Mouse (Mus musculus): ENCODE measurements around the gene Rnf223.
"Not testable (repeated sequence)": the region's sequence is repeated elsewhere in the genome, so short reads cannot be mapped to it uniquely, and the experiment has no call there.

Rnf223 gene

DNA sequence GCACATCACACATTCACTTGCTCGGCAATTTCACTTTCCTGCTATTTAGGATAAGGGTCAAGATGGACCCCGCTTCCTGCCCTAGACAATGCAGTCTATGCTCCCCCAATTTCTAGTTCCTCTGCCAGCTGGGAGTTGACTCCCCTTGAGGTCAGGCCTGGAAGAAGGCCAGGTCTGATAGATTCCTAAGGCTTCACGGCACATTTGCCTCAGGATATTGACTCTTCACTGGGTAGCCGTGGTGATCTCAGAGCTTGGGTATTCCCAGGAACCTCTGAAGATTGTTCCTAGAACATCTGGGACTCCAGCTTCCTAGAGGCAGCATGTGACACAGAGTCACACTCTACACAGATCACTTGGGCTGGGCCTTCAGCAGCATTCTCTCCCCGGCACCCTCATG, 1.6 kb upstream of the Rnf223 start:
- DNase-seq (ENCODE audit: low read depth) = peak; percentile 53

- DNase-seq (ENCODE audit: low read depth) = no peak
Observed at GRCm38 (mm10) chr4:156130940-156131339, 627 bp downstream of the Rnf223 start.

DNA sequence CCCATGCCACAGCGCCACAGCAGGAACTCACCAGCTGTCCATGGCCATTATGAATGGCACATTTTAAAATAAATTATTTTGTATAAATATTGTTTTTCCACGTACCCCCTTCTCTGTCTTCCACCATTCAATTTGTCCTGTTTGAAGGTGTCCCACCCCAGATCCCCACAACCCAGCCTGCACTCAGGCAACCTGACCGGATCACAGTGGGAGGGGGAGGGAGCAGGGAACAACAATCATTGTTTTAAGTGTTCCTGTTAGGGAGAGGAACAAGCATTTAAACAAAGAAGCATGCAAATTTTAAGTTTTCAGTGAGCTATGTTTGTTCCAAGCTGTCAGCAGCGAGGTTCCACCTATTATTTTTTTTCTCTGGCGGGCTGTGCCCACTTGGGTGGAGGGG, 3.0 kb downstream of the Rnf223 start:
- no peak for DNase-seq (ENCODE audit: low read depth)

- no peak for DNase-seq (ENCODE audit: low read depth)
Observed at GRCm38 (mm10) chr4:156133943-156134605, 3.8 kb downstream of the Rnf223 start.

- DNase-seq (ENCODE audit: low read depth) = no peak
Observed at GRCm38 (mm10) chr4:156135112-156135511, 4.8 kb downstream of the Rnf223 start.

DNA sequence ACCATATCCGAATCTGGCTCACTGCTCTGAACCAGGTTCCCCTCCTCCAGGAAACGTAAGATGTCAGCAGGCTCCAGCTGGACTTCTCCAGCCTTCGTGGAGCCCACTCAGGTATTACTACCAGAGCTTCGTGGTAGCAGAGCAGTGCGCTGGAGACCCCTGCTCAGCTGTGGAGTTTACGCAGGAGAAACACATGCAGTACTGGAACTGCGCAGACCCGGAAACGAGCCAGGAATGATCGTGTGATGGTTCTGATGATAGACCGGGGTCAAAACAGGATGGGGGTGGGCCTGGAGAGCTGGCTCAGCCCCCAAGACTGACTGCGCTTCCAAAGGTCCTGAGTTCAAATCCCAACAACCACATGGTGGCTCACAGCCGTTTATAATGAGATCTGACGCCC, 5.5 kb downstream of the Rnf223 start:
- DNase-seq (ENCODE audit: low read depth) = no peak

- DNase-seq (ENCODE audit: low read depth) = no peak
Observed at GRCm38 (mm10) chr4:156136285-156137100, 6.2 kb downstream of the Rnf223 start.

GRCm38 (mm10) chr4:156150887-156151286, 20.6 kb downstream of the Rnf223 start:
- not testable (repeated sequence) for DNase-seq (ENCODE audit: low read depth)

DNA sequence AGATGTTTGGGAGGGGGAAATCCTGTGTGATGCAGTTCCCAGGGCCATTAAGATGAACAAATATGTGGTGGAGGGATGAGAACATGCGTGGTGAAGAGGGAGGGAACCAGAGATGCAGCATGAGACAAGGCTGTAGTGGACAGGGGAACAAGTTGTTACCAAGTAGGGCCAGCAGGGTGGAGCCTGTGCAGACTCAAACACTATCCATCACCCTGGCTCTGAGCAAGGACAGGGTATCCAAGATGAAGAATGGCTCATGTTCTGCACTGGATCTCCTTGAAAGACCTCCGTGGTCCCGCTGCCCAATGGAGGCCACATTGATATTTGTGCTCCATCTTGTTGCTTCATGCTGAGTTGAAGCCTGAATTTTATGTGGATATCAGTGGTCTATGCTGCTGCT, 24.5 kb downstream of the Rnf223 start:
- DNase-seq (ENCODE audit: low read depth) = no peak

DNA sequence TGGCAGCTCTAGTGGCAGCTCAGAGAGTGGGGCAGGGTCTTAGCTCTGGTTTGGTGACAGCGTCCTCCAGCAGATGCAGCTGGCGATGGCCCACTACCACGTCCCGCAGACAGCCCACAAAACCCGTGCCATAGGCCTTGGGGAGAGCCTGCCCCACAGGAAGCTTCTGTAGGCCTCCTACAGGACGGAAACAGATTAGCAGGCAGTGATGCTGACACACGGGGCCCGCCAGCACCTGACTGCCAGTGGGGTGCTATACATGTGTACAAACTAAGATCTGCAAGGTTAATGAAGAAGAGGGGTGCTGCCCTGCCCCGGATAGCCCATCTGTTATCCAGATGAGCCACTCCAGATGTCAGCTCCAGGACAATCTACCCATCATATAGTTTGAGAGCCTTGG, 36.2 kb downstream of the Rnf223 start:
- DNase-seq (ENCODE audit: low read depth) = no peak

DNA sequence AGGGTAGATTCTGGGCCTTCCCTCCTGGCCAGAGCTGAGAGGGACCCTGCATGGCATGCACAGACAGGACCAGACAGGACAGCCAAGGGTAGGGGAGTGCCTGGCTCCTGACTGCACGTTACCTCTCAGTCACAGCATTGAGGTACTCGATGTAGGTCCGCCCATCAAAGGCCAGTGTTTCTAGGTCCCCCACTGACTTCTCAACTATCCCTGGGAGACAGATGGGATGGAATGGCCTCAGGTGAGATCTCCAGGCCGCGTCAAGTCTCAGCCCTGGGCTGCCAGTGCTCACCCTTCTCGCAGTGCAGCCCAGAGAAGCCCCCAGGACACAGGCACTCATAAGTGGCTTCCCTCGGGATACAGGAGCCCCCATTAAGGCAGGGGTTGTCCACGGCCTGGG, 38.3 kb downstream of the Rnf223 start:
- DNase-seq (ENCODE audit: low read depth) = no peak

DNA sequence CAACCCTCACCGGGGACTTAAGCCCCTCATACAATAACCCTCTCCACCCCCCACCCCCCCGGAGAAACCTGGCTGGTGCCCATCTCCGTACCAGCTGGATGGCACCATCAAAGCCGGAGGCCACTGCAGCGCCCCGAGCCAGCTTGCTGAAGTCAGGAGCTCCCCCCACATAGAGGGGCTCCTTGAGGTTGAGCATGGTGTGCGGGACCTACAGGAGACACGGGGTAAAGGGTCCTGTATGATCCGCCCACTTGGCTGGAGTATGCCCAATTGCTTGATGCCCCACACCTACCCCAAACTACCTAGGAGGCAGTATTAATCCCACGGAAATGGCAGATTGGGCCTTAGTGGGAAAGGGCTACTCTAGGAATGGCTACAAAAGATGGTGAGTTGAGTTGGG, 38.8 kb downstream of the Rnf223 start:
- no peak for DNase-seq (ENCODE audit: low read depth)

- DNase-seq (ENCODE audit: low read depth) = no peak
Observed at GRCm38 (mm10) chr4:156171828-156172227, 41.5 kb downstream of the Rnf223 start.

DNA sequence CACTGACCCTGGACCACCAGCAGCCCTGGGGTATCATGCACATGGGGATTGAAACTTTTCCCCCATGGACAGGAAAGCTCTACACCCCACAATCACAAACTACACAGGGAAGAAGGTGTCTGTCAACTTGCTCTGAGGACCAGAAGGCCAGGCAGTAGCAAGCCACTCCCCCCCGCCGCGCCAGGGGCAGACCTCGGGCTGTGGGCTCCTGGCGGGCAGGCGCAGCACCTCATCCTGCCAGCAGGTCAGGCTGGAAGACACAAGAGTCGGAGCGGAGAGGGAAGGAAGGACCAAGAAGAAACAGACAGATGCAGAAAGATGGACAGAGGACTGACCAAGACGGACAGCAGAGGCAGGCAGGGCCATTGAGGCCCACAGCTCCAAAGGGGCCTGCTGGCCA, 47.3 kb downstream of the Rnf223 start:
- no peak for DNase-seq (ENCODE audit: low read depth)
